Mouse (Mus musculus) forebrain, embryonic 12.5 days (tissue): ENCODE data around the gene Pdzd2. TPM values are rescaled to one million over a fixed set of nuclear protein-coding genes. Genes with fewer than 3 reads are reported as not detected.

Experiments used
- ATAC-seq: fragments of 200-750 bp; cut with Nextera tagmentation; 2 replicates; pipeline ENCODE4 v1.8.0; 2017; ENCODE audit warnings: moderate TSS enrichment; ENCODE audit not compliant: low FRiP score
- H3K27ac ChIP-seq: fragments of 300-500 bp; sonication (generic); 2 replicates; pipeline ENCODE4 v1.5.1; 2016; ENCODE audit warnings: mild to moderate bottlenecking
- H3K27me3 ChIP-seq: fragments of 300-500 bp; sonication (generic); 2 replicates; pipeline ENCODE4 v1.6.1; 2016; ENCODE audit warnings: mild to moderate bottlenecking
- H3K36me3 ChIP-seq: fragments of 300-500 bp; sonication (generic); replicated peaks from 2 replicates; pipeline ENCODE4 v1.6.1; 2016; ENCODE audit warnings: mild to moderate bottlenecking
- H3K4me1 ChIP-seq: fragments of 300-500 bp; sonication (generic); 2 replicates; pipeline ENCODE4 v1.6.1; 2016
- H3K4me2 ChIP-seq: fragments of 300-500 bp; sonication (generic); 2 replicates; pipeline ENCODE4 v1.6.1; 2016; ENCODE audit warnings: mild to moderate bottlenecking, moderate library complexity
- H3K4me3 ChIP-seq: fragments of 300-500 bp; sonication (generic); replicated peaks from 2 replicates; pipeline ENCODE4 v1.5.1; 2016; ENCODE audit warnings: mild to moderate bottlenecking
- H3K9ac ChIP-seq: fragments of 300-500 bp; sonication (generic); 2 replicates; pipeline ENCODE4 v1.6.1; 2016; ENCODE audit warnings: mild to moderate bottlenecking
- H3K9me3 ChIP-seq: fragments of 300-500 bp; sonication (generic); 2 replicates; pipeline ENCODE4 v1.6.1; 2016
- WGBS: fragments of 180-500 bp; shearing (Covaris S2); methylation state at CpG from one replicate; pipeline ENCODE4 v1.1.7; 2016; 5-methylcytosine and 5-hydroxymethylcytosine counted together
- polyA plus RNA-seq: library from polyadenylated mRNA; unstranded; fragments of >200 nt; fragmentation: Nextera tagmentation; extraction: Ambion mirVana; gene quantifications from 2 replicates; pipeline ENCODE4 v1.2.1, GENCODE M21; 2016

The Pdzd2 gene
- polyA plus RNA-seq, 1 experiment from 2014 or later, result 7.3 TPM

GRCm38 (mm10) chr15:12583051-12583450, 156.7 kb downstream of the Pdzd2 start:
- no peak overlapping the region for H3K4me3 ChIP-seq
- no peaks in the 10 kb centered on the region for H3K27me3 ChIP-seq
- H3K9me3 ChIP-seq, result no peaks in the 10 kb centered on the region
- H3K4me1 ChIP-seq, result no peaks in the 10 kb centered on the region
- no peaks in the 10 kb centered on the region for H3K36me3 ChIP-seq
- ATAC-seq, result no peak
- 71% methylated on average over 3 of the region's 3 CpGs for WGBS
- no peak overlapping the region for H3K4me2 ChIP-seq
- H3K27ac ChIP-seq, result no peak overlapping the region
- H3K9ac ChIP-seq, result no peak overlapping the region

- H3K4me1 ChIP-seq, result peaks cover 3% of the 10 kb centered on the region
- no peaks in the 10 kb centered on the region for H3K36me3 ChIP-seq
- H3K9me3 ChIP-seq, result no peaks in the 10 kb centered on the region
- no peak for ATAC-seq
- H3K27me3 ChIP-seq, result no peaks in the 10 kb centered on the region
- no peak overlapping the region for H3K4me2 ChIP-seq
- H3K9ac ChIP-seq, result no peak overlapping the region
- H3K4me3 ChIP-seq, result no peak overlapping the region
- no peak overlapping the region for H3K27ac ChIP-seq
Observed at GRCm38 (mm10) chr15:12582471-12582870, 157.3 kb downstream of the Pdzd2 start.

DNA sequence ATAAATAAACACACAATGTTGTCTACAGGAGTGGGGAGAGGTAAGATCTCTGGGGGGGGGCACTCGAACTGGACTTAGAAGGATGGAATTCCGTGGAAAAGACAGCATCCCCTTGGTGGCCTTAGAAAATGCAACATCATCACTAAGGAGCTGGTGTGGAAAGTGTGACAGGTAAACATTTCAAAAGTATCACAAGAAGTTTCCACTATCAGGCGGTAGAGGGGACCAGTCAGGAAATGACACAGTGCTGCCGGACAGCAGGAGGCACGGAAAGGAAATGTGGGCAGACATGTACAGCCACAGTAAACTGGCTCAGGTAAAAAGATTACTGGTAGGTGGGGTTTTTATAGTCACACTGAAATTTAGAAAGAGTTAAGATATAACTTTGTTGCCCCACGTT, 160.5 kb downstream of the Pdzd2 start:
- 87% methylated on average over 6 of the region's 6 CpGs for WGBS
- Histone ChIP-seq H3K27me3 (no peaks in the 10 kb centered on the region), H3K4me1 (peaks cover 12% of the 10 kb centered on the region), H3K9ac (no peak overlapping the region), H3K36me3 (no peaks in the 10 kb centered on the region), H3K4me3 (no peak overlapping the region), H3K4me2 (no peak overlapping the region), H3K27ac (no peak overlapping the region), H3K9me3 (no peaks in the 10 kb centered on the region)
- ATAC-seq, result no peak

GRCm38 (mm10) chr15:12578276-12578675, 161.4 kb downstream of the Pdzd2 start:
- Histone ChIP-seq H3K9me3 (no peaks in the 10 kb centered on the region), H3K27ac (no peak overlapping the region)
- ATAC-seq, result peak; percentile 37; the same call in 1 of the 2 replicates

DNA sequence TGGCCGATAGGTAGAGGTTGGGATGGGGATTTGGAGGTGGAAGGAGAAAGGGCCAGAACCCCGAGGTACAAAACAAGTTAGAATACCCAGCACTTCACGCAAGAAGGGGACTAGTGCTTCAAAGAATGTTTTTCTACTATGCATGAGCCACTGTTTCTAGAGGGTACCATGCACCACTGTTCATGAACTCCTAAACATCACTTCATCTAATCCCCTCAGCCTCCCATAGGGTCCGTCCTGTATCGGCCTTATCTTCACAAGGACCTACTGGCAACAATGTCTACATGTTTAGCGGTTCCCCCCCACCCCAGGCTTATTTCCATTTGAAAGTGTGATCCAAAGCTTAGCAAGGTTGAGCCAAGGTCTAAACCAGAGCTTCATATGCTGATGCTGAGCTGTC, 162.0 kb downstream of the Pdzd2 start:
- ATAC-seq, result peak; percentile 24; the same call in 1 of the 2 replicates
- H3K36me3 ChIP-seq, result no peaks in the 10 kb centered on the region
- no peak overlapping the region for H3K4me3 ChIP-seq
- H3K27ac ChIP-seq, result no peak overlapping the region
- H3K4me1 ChIP-seq, result peaks cover 12% of the 10 kb centered on the region
- no peaks in the 10 kb centered on the region for H3K27me3 ChIP-seq
- H3K9me3 ChIP-seq, result no peaks in the 10 kb centered on the region
- no peak overlapping the region for H3K9ac ChIP-seq
- H3K4me2 ChIP-seq, result no peak overlapping the region
- WGBS, result 64% methylated on average over 6 of the region's 6 CpGs

More at GRCm38 (mm10) chr15:12578276-12578675, 161.4 kb downstream of the Pdzd2 start:
- H3K9ac ChIP-seq, result no peak overlapping the region
- no peaks in the 10 kb centered on the region for H3K36me3 ChIP-seq
- H3K4me2 ChIP-seq, result no peak overlapping the region
- H3K4me1 ChIP-seq, result peaks cover 12% of the 10 kb centered on the region
- WGBS, result 42% methylated on average over 5 of the region's 5 CpGs
- H3K27me3 ChIP-seq, result no peaks in the 10 kb centered on the region
- H3K4me3 ChIP-seq, result no peak overlapping the region

GRCm38 (mm10) chr15:12577054-12577696, 162.5 kb downstream of the Pdzd2 start:
- no peaks in the 10 kb centered on the region for H3K27me3 ChIP-seq
- peak overlapping the region; percentile 29; the same call in 1 of the 2 replicates for H3K4me2 ChIP-seq
- no peak overlapping the region for H3K9ac ChIP-seq
- H3K36me3 ChIP-seq, result no peaks in the 10 kb centered on the region
- peaks cover 12% of the 10 kb centered on the region for H3K4me1 ChIP-seq
- H3K4me3 ChIP-seq, result no peak overlapping the region
- peak; percentile 68 for ATAC-seq
- no peak overlapping the region; the same call in 1 of the 2 replicates for H3K27ac ChIP-seq
- no peaks in the 10 kb centered on the region for H3K9me3 ChIP-seq
- WGBS, result 24% methylated on average over 11 of the region's 11 CpGs

DNA sequence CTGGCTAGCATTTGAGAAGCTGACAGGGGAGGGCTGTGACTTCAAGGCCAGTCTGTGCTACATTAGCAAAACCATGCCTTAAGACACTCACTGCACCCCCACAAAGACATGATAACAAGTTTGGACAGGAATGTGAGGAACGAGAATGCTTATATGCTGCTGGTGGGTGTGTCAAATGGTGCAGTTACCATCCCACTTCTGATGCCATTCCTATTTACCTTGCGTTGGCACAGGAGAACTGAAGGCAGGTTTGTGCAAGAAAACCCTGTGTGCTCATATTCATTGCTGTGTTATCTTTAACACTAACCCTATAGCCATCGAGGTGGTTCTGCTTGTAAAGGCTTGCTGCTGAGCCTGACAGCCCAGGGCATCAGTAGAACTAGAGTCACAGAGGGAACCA, 166.1 kb downstream of the Pdzd2 start:
- H3K4me3 ChIP-seq, result no peak overlapping the region
- no peaks in the 10 kb centered on the region for H3K36me3 ChIP-seq
- no peak overlapping the region for H3K9ac ChIP-seq
- no peak overlapping the region for H3K4me2 ChIP-seq
- no peaks in the 10 kb centered on the region for H3K27me3 ChIP-seq
- WGBS, result 89% methylated on average over 3 of the region's 3 CpGs
- no peaks in the 10 kb centered on the region for H3K9me3 ChIP-seq
- no peak for ATAC-seq
- no peak overlapping the region for H3K27ac ChIP-seq
- peaks cover 12% of the 10 kb centered on the region for H3K4me1 ChIP-seq

DNA sequence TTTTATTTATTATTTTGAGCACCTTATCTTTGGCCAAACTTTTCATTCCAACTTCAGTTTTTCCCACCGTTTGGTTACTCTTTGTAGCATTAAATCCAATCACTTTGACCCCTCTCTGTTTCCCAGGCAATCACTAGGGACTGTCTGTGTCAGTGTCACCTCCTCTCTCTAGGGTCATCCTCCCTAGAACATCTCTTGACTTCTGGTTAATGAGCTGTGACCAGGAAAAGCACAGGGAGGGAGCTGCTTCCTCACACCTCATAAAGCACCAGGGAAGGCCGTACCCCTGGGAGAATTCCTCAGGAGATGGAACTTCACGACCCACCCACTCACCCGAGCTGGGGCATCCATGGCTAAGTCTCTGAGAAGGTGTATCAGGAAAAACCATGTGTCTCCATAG, 168.6 kb downstream of the Pdzd2 start:
- no peak overlapping the region for H3K4me3 ChIP-seq
- H3K4me1 ChIP-seq, result no peaks in the 10 kb centered on the region
- 74% methylated on average over 4 of the region's 4 CpGs for WGBS
- ATAC-seq, result no peak
- no peaks in the 10 kb centered on the region for H3K27me3 ChIP-seq
- H3K36me3 ChIP-seq, result no peaks in the 10 kb centered on the region
- no peak overlapping the region for H3K9ac ChIP-seq
- no peak overlapping the region for H3K4me2 ChIP-seq
- H3K27ac ChIP-seq, result no peak overlapping the region
- no peaks in the 10 kb centered on the region for H3K9me3 ChIP-seq

- Histone ChIP-seq H3K4me3 (no peak overlapping the region), H3K36me3 (no peaks in the 10 kb centered on the region), H3K4me2 (no peak overlapping the region), H3K27me3 (no peaks in the 10 kb centered on the region), H3K9ac (no peak overlapping the region), H3K9me3 (no peaks in the 10 kb centered on the region), H3K4me1 (no peaks in the 10 kb centered on the region), H3K27ac (no peak overlapping the region)
- 88% methylated on average over 11 of the region's 11 CpGs for WGBS
- no peak for ATAC-seq
Observed at GRCm38 (mm10) chr15:12566637-12567440, 172.9 kb downstream of the Pdzd2 start.

DNA sequence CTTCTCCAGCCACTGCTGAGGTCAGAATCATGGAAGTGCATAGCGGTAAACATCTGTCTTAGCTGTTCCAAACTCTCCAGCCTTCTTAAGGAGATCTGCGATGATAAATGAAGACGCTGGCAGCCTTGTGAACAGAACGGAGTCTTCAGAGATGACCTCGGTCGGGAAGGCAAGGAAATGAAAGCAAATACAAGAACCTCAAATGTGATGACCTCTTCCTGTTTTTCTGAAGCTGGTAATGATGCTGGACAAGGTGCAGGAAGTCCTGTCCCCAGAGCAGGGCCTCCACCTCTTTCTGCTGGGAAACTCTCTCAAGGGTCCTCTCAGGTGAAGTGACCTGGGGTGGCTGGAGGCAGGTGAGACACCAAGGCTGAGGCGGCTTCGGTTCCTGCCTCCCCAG, 174.4 kb downstream of the Pdzd2 start:
- no peak overlapping the region for H3K4me3 ChIP-seq
- no peaks in the 10 kb centered on the region for H3K27me3 ChIP-seq
- no peaks in the 10 kb centered on the region for H3K9me3 ChIP-seq
- no peak overlapping the region for H3K4me2 ChIP-seq
- H3K4me1 ChIP-seq, result no peaks in the 10 kb centered on the region
- no peak overlapping the region for H3K9ac ChIP-seq
- H3K36me3 ChIP-seq, result no peaks in the 10 kb centered on the region
- ATAC-seq, result no peak
- WGBS, result 94% methylated on average over 8 of the region's 8 CpGs
- H3K27ac ChIP-seq, result no peak overlapping the region

DNA sequence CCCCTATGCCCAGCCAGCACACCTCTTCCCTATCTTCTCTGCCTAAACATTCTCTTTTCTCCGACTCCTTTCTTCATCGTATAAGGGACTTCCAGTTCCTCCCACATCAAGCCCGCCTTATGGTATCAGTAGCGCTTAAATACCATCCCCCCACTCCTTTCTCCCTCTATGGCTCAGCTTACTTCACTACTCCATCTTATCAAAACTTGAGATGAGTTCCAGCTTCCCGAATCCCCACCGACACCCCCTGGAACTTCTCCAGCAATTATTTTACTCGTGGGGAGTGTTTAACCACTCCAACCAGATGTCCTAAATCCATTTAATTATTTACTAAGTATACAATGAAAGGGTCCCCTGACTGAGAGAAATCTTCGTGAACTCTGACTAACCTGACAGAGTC, 179.2 kb downstream of the Pdzd2 start:
- Histone ChIP-seq H3K9me3 (no peaks in the 10 kb centered on the region), H3K27me3 (no peaks in the 10 kb centered on the region), H3K4me1 (no peaks in the 10 kb centered on the region), H3K27ac (no peak overlapping the region), H3K4me2 (no peak overlapping the region), H3K9ac (no peak overlapping the region), H3K4me3 (no peak overlapping the region), H3K36me3 (no peaks in the 10 kb centered on the region)
- WGBS, result 70% methylated on average over 8 of the region's 8 CpGs
- no peak for ATAC-seq

GRCm38 (mm10) chr15:12557663-12558436, 181.9 kb downstream of the Pdzd2 start:
- Histone ChIP-seq H3K4me3 (no peak overlapping the region), H3K4me2 (no peak overlapping the region), H3K36me3 (no peaks in the 10 kb centered on the region), H3K9me3 (no peaks in the 10 kb centered on the region), H3K27ac (no peak overlapping the region), H3K27me3 (no peaks in the 10 kb centered on the region), H3K4me1 (peaks cover 5% of the 10 kb centered on the region; the same call in 1 of the 2 replicates), H3K9ac (no peak overlapping the region)
- WGBS, result 86% methylated on average over 11 of the region's 11 CpGs
- no peak for ATAC-seq
